Mouse (Mus musculus): ENCODE measurements around the gene Sbpl.

GRCm38 (mm10) chr17:23995421-23995820, 40.3 kb upstream of the Sbpl start:
- TF ChIP-seq CTCF (IDR thresholded peaks at IDR 0.05): no peak
- TF ChIP-seq EP300 (IDR thresholded peaks at IDR 0.05; ENCODE audit: insufficient read depth, low read depth, low read length): no peak
